Mouse (Mus musculus) ovary, adult 18-20 months (tissue): ENCODE measurements around the gene Gm7168.
"Not testable (repeated sequence)": the region's sequence is repeated elsewhere in the genome, so short reads cannot be mapped to it uniquely, and the experiment has no call there.

Experiments used
- DNase-seq: peaks from one replicate; pipeline ENCODE4 v3.0.0; 2022; ENCODE audit warnings: low spot score, mixed read lengths

The Gm7168 gene

DNA sequence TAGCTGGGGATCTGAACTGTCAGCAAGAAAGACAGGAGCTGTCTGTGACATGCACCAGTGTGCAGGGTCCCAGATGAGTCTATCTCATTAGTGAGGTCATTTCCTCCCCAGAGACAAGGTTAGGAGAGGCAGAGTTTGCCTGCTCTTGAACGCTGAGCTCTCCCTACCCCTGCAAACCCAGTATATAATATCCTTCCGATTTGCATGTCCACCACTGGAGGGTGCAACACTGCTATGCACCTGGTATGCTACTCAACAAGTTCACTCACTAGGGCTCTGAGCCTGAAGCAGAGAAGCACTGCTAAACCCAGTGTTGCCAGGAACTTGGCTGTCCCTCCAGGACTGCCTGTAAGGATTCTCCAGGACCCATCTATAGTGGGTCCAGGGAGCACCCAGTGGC lies 45.3 kb downstream of the Gm7168 start:
- DNase-seq = not testable (repeated sequence)
